Comparison of ENCODE assay signal across 8 mouse cellular contexts in the genomic region with DNA sequence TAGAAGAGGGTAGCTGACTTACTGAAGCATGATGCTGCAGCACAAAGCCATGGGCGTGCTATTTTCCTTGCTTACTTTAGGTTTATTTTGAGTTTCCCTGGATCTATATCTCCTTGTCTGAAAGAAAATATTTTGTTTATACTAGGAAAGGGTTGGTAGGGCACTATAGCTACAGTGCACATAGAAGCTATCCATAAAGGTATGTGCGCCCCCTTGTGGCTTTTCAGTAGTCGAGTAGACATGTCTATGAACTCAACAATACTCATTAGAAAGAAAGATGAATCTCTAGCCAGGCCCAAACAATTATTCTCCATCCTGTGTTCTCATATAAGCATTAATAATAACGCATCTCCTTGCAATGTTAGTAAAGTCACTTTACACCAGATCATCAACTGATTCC.
DNase-seq lines count a peak whose midpoint lies in the region; ATAC-seq and TF ChIP-seq lines count a peak whose summit lies in the region.

No protein-coding gene starts in this region.

- no peak for TF ChIP-seq EP300 in liver, postnatal 0 days (IDR thresholded peaks at IDR 0.05; ENCODE audit: low read depth)

- no peaks in the 10 kb centered on the region for H3K36me3 ChIP-seq in C2C12 (ENCODE audit: control insufficient read depth, insufficient read depth)
- H3K36me3 ChIP-seq in liver, postnatal 0 days (replicated peaks; ENCODE audit: insufficient read depth, low read length) = no peaks in the 10 kb centered on the region
- no peaks in the 10 kb centered on the region for H3K36me3 ChIP-seq in neural tube, embryonic 15.5 days

- no peak overlapping the region for H3K27ac ChIP-seq in liver, postnatal 0 days (ENCODE audit: low read depth)
- H3K27ac ChIP-seq in neural tube, embryonic 15.5 days (replicated peaks) = no peak overlapping the region

- peak; percentile 16 for TF ChIP-seq CTCF in C2C12 (IDR thresholded peaks at IDR 0.05; ENCODE audit: control insufficient read depth, insufficient read depth, insufficient read length)
- peak; percentile 67 for TF ChIP-seq CTCF in liver, postnatal 0 days (IDR thresholded peaks at IDR 0.05; ENCODE audit: low read depth)

- intact Hi-C loops in heart, postnatal 10 days (cut with DNase I) = loop anchor here (2.0 to 5.0 kb wide), 2 partner anchors 448 to 1432 kb away; no protein-coding TSS in a partner anchor

- no peaks in the 10 kb centered on the region for H3K9me3 ChIP-seq in liver, postnatal 0 days (ENCODE audit: low read length)
- no peaks in the 10 kb centered on the region for H3K9me3 ChIP-seq in neural tube, embryonic 15.5 days (replicated peaks)

- H3K27me3 ChIP-seq in C2C12 (ENCODE audit: control insufficient read depth, insufficient read depth, insufficient read length) = no peaks in the 10 kb centered on the region
- no peaks in the 10 kb centered on the region for H3K27me3 ChIP-seq in liver, postnatal 0 days (ENCODE audit: insufficient read depth, low read length)
- no peaks in the 10 kb centered on the region for H3K27me3 ChIP-seq in neural tube, embryonic 15.5 days (replicated peaks)

- no peak overlapping the region for H3K4me3 ChIP-seq in C2C12 (ENCODE audit: insufficient read depth, poor library complexity, severe bottlenecking)
- no peak overlapping the region for H3K4me3 ChIP-seq in liver, postnatal 0 days (ENCODE audit: low read depth, low read length)
- H3K4me3 ChIP-seq in neural tube, embryonic 15.5 days (replicated peaks) = no peak overlapping the region

- H3ac ChIP-seq in C2C12 (ENCODE audit: control insufficient read depth, insufficient read length, low read depth) = no peak overlapping the region

- peak; percentile 60 for DNase-seq in R1 (ENCODE audit: low read depth, low spot score)
- peak; percentile 90 for DNase-seq in embryo, embryonic 10.5 days (ENCODE audit: low spot score)
- DNase-seq in heart, postnatal 10 days = peak; percentile 42 to 69
- peak; percentile 38 to 86 for DNase-seq in kidney, postnatal 36 days
- DNase-seq in liver, postnatal 0 days = peak; percentile 57
- DNase-seq in urinary bladder, postnatal 25 days (ENCODE audit: low spot score) = peak; percentile 64

- no peaks in the 10 kb centered on the region for H3K4me1 ChIP-seq in liver, postnatal 0 days (ENCODE audit: insufficient read depth)
- peaks cover 10% of the 10 kb centered on the region; the same call in 1 of the 2 replicates for H3K4me1 ChIP-seq in neural tube, embryonic 15.5 days

- ATAC-seq in liver, postnatal 0 days = no peak
- ATAC-seq in neural tube, embryonic 15.5 days (ENCODE audit: low FRiP score) = peak; percentile 94

- H3K9ac ChIP-seq in liver, postnatal 0 days (replicated peaks) = no peak overlapping the region
- H3K9ac ChIP-seq in neural tube, embryonic 15.5 days (replicated peaks) = no peak overlapping the region

- no peaks in the 10 kb centered on the region for H3K79me3 ChIP-seq in C2C12 (ENCODE audit: low read depth)

- 10% methylated on average over 4 of the region's 4 CpGs for WGBS in liver, postnatal 0 days (ENCODE audit: insufficient replicate concordance)
- 13% methylated on average over 4 of the region's 4 CpGs for WGBS in neural tube, embryonic 15.5 days

- no peaks in the 10 kb centered on the region for H3K79me2 ChIP-seq in C2C12 (ENCODE audit: control insufficient read depth, insufficient read depth)

- no peak overlapping the region for H3K4me2 ChIP-seq in liver, postnatal 0 days (ENCODE audit: low read depth, low read length)
- no peak overlapping the region for H3K4me2 ChIP-seq in neural tube, embryonic 15.5 days

TF ChIP-seq in C2C12, 6 proteins besides CTCF, POLR2A, EP300 and RAD21:
- TF ChIP-seq CEBPB (IDR thresholded peaks at IDR 0.05; ENCODE audit: low read depth) (no peak), USF1 (IDR thresholded peaks at IDR 0.05; ENCODE audit: low read depth) (no peak), MYOD1 (IDR thresholded peaks at IDR 0.05; ENCODE audit: control insufficient read depth, insufficient read length, low read depth) (no peak), MYOG (IDR thresholded peaks at IDR 0.05; ENCODE audit: control insufficient read depth, extremely low read depth, insufficient read length) (no peak), MAX (IDR thresholded peaks at IDR 0.05) (no peak), FOSL1 (IDR thresholded peaks at IDR 0.05; ENCODE audit: insufficient read depth, low read length, poor library complexity, severe bottlenecking) (no peak)
